Mouse (Mus musculus): ENCODE results near the gene Lrrc8d. TPM values are rescaled to one million over a fixed set of nuclear protein-coding genes. Genes with fewer than 3 reads are reported as not detected.

Gene Lrrc8d
- polyA plus RNA-seq, 1 experiment: 34.4 TPM

DNA sequence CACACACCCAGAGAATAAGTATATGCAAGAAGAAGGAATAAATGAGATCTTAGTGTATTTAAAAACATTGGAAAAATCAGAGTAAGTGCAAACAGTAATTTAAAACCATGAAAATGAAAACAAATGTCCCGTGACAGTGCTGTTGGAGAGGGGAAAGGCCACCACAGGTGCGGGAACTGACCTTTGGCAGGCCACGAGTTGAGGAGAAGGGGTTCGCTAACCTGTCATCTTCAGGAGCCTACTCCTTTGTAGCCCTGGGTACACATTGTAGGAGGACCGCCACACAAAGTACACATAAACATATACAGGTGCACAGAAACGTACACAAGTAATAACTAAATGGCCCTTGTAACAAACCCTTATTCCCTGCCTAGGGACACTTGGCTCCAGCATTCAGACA is 55.7 kb downstream of the Lrrc8d start:
- Histone ChIP-seq H3K4me1 (ENCODE audit: control insufficient read depth, insufficient read depth, low read length) (peaks cover 40% of the 10 kb centered on the region), H3K27me3 (replicated peaks; ENCODE audit: control insufficient read depth, insufficient read depth, low read length) (no peaks in the 10 kb centered on the region), H3K4me3 (ENCODE audit: insufficient read depth, low read depth, low read length) (no peak overlapping the region), H3K36me3 (ENCODE audit: control insufficient read depth, insufficient read depth, low read length) (no peaks in the 10 kb centered on the region), H3K27ac (ENCODE audit: insufficient read depth, low read depth, low read length) (peak overlapping the region; percentile 76)
- TF ChIP-seq CTCF (conservative IDR thresholded peaks at IDR 0.05; ENCODE audit: insufficient read depth, insufficient read length, low read depth, low read length) (no peak), POLR2A (IDR thresholded peaks at IDR 0.05; ENCODE audit: low read depth, low read length) (no peak)
- DNase-seq: peak; percentile 36
- WGBS: 47% methylated on average over 6 of the region's 6 CpGs

DNA sequence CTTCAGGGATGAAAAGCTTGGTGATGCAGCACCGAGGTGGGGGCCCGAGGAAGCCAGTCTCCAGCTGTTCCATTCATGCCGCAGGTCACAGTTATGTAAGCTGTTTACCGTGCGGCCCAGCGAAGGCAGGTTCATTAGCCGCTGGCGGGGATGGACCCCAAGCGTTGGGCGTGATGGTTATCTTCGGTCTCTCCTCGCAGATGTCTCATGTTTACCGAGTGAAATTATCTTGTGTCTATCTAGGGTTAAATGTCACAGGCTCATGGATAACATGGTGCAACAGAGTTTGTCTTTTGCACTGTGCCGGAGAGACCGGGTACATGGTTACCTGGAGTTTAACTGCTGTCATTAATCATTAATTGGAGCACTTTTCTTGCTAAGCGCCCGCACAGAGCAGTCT is 58.2 kb downstream of the Lrrc8d start:
- peak overlapping the region; percentile 97 for H3K27ac ChIP-seq (ENCODE audit: insufficient read depth, low read depth, low read length)
- no peaks in the 10 kb centered on the region for H3K27me3 ChIP-seq (replicated peaks; ENCODE audit: control insufficient read depth, insufficient read depth, low read length)
- 37% methylated on average over 17 of the region's 17 CpGs for WGBS
- no peaks in the 10 kb centered on the region for H3K36me3 ChIP-seq (ENCODE audit: control insufficient read depth, insufficient read depth, low read length)
- TF ChIP-seq POLR2A (IDR thresholded peaks at IDR 0.05; ENCODE audit: low read depth, low read length) (no peak), CTCF (conservative IDR thresholded peaks at IDR 0.05; ENCODE audit: insufficient read depth, insufficient read length, low read depth, low read length) (no peak)
- H3K4me1 ChIP-seq (ENCODE audit: control insufficient read depth, insufficient read depth, low read length): peaks cover 45% of the 10 kb centered on the region
- peak; percentile 83 for DNase-seq
- peak overlapping the region; percentile 23; the same call in 1 of the 2 replicates for H3K4me3 ChIP-seq (ENCODE audit: insufficient read depth, low read depth, low read length)

DNA sequence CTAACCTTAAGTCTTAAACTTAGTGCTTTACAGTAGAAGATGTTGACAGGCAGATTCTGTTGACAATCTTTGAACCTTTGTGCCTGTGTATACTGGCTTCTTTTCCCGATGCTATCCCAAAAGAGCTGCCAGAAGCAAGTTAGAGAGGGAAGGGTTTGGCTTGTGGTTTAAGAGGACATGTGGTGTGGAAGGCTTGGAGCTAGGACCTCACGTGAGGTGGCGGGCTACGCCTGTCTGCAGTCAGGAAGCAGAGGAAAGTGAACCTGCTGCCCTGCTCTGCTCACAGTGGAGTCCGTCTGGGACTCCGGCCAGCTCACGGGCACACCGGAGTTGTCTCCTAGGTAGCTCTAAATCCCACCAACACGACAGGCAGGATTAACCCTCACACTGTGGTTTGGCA is 59.1 kb downstream of the Lrrc8d start:
- DNase-seq: peak; percentile 89
- no peak overlapping the region for H3K4me3 ChIP-seq (ENCODE audit: insufficient read depth, low read depth, low read length)
- no peaks in the 10 kb centered on the region for H3K27me3 ChIP-seq (replicated peaks; ENCODE audit: control insufficient read depth, insufficient read depth, low read length)
- TF ChIP-seq POLR2A (IDR thresholded peaks at IDR 0.05; ENCODE audit: low read depth, low read length) (no peak), CTCF (conservative IDR thresholded peaks at IDR 0.05; ENCODE audit: insufficient read depth, insufficient read length, low read depth, low read length) (no peak)
- H3K4me1 ChIP-seq (ENCODE audit: control insufficient read depth, insufficient read depth, low read length): peaks cover 48% of the 10 kb centered on the region
- H3K36me3 ChIP-seq (ENCODE audit: control insufficient read depth, insufficient read depth, low read length): no peaks in the 10 kb centered on the region
- H3K27ac ChIP-seq (ENCODE audit: insufficient read depth, low read depth, low read length): peak overlapping the region; percentile 18; the same call in 1 of the 2 replicates
- 44% methylated on average over 9 of the region's 9 CpGs for WGBS

DNA sequence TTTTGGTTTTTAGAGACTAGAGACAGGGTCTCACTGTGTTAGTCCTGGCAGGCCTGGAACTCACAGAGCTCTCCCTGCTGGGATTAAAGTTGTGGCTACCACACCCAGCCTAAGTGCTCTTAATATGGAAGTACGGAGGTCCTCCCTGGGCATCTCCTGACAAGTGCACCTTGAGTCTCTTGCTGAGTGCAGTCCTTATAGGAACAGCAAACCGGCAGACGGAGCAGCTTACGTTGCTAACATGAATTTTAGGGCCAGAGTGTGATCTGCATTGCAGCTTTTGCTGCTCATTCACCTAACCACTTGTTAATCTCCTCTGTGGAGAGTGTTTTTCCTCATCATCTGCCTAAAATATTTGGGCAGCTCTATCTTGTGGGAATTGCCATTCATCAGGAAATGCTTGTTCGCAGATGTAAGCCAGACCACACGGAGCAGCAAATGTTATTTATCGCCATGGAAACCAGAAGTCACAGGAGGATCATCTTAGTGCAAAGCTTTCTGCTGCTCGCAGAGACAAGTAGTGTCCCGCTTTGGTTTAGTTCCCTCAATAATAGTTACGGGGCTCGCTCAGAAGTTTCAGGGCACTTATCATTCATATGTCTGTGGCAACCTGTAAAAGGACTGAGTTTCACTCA is 62.2 kb downstream of the Lrrc8d start:
- H3K4me1 ChIP-seq (ENCODE audit: control insufficient read depth, insufficient read depth, low read length): peaks cover 24% of the 10 kb centered on the region
- TF ChIP-seq POLR2A (IDR thresholded peaks at IDR 0.05; ENCODE audit: low read depth, low read length): no peak
- no peak for TF ChIP-seq CTCF (conservative IDR thresholded peaks at IDR 0.05; ENCODE audit: insufficient read depth, insufficient read length, low read depth, low read length)
- peak; percentile 36 for DNase-seq
- 55% methylated on average over 11 of the region's 11 CpGs for WGBS
- no peak overlapping the region; the same call in 1 of the 2 replicates for H3K27ac ChIP-seq (ENCODE audit: insufficient read depth, low read depth, low read length)
- no peaks in the 10 kb centered on the region for H3K27me3 ChIP-seq (replicated peaks; ENCODE audit: control insufficient read depth, insufficient read depth, low read length)
- H3K36me3 ChIP-seq (ENCODE audit: control insufficient read depth, insufficient read depth, low read length): no peaks in the 10 kb centered on the region; the same call in 1 of the 2 replicates
- H3K4me3 ChIP-seq (ENCODE audit: insufficient read depth, low read depth, low read length): no peak overlapping the region

DNA sequence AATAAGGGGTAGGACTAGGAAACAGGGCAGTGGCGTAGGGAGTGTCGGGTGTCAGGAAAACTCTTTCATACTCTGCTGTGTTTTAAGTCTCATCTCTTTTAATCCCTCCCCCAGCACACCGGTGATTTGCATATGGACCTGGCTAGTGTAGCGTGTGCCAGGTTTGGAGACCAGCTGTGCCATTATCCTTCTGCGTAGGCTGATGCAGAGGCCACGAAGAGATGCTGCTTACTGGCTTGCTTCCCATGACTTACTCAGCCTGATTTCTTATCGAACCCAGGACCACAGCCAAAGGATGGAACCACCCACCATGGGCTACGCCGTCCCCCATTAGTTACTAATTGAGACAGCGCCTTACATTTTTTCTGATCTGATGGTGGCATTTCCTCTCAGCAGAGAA is 64.6 kb downstream of the Lrrc8d start:
- Histone ChIP-seq H3K4me1 (ENCODE audit: control insufficient read depth, insufficient read depth, low read length) (peaks cover 8% of the 10 kb centered on the region; the same call in 1 of the 2 replicates), H3K27ac (ENCODE audit: insufficient read depth, low read depth, low read length) (no peak overlapping the region), H3K4me3 (ENCODE audit: insufficient read depth, low read depth, low read length) (no peak overlapping the region), H3K27me3 (replicated peaks; ENCODE audit: control insufficient read depth, insufficient read depth, low read length) (no peaks in the 10 kb centered on the region), H3K36me3 (ENCODE audit: control insufficient read depth, insufficient read depth, low read length) (no peaks in the 10 kb centered on the region; the same call in 1 of the 2 replicates)
- WGBS: 89% methylated on average over 10 of the region's 10 CpGs
- DNase-seq: no peak
- TF ChIP-seq CTCF (conservative IDR thresholded peaks at IDR 0.05; ENCODE audit: insufficient read depth, insufficient read length, low read depth, low read length) (no peak), POLR2A (IDR thresholded peaks at IDR 0.05; ENCODE audit: low read depth, low read length) (no peak)

DNA sequence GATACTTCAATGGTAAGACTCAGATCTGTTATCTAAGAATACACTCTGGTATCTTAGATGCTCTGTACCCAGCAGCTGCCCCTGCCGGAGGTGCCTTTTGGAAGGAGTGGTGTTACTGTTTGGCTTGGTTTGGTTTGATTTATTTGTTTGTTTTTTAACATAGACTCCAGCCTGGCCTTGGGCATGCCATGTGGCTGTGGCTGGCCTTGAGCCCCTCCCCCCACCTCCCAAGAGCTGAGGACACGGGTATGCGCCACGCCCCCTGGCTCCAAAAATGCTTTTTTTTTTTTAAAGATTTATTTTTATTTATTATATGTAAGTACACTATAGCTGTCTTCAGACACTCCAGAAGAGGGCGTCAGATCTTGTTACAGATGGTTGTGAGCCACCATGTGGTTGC is 65.6 kb downstream of the Lrrc8d start:
- TF ChIP-seq CTCF (conservative IDR thresholded peaks at IDR 0.05; ENCODE audit: insufficient read depth, insufficient read length, low read depth, low read length): no peak
- TF ChIP-seq POLR2A (IDR thresholded peaks at IDR 0.05; ENCODE audit: low read depth, low read length): no peak
- no peak overlapping the region for H3K27ac ChIP-seq (ENCODE audit: insufficient read depth, low read depth, low read length)
- H3K27me3 ChIP-seq (replicated peaks; ENCODE audit: control insufficient read depth, insufficient read depth, low read length): no peaks in the 10 kb centered on the region
- H3K4me1 ChIP-seq (ENCODE audit: control insufficient read depth, insufficient read depth, low read length): peaks cover 8% of the 10 kb centered on the region; the same call in 1 of the 2 replicates
- no peaks in the 10 kb centered on the region; the same call in 1 of the 2 replicates for H3K36me3 ChIP-seq (ENCODE audit: control insufficient read depth, insufficient read depth, low read length)
- DNase-seq: no peak
- 61% methylated on average over 4 of the region's 5 CpGs for WGBS
- H3K4me3 ChIP-seq (ENCODE audit: insufficient read depth, low read depth, low read length): no peak overlapping the region

DNA sequence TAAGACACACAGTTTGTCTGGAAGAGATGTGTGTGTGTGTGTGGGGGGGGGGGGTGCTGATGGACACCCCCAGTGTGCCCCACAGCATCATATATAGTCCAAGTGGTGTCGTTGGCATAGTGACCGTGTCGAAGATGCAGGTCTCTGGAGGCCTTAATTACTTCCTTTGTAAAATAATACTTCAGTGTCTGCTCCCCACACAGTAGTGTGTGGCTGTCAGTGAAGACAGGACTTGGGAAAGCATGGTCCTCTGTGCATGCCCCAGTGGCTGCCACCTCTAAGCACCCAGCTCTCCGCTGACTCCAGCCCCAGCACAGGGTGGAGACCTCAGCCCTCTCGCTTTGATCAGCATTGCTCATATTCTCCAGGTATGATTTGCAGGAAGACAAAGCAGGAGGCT is 76.6 kb downstream of the Lrrc8d start:
- 45% methylated on average over 5 of the region's 5 CpGs for WGBS
- peaks cover 19% of the 10 kb centered on the region for H3K4me1 ChIP-seq (ENCODE audit: control insufficient read depth, insufficient read depth, low read length)
- DNase-seq: no peak
- no peak overlapping the region for H3K4me3 ChIP-seq (ENCODE audit: insufficient read depth, low read depth, low read length)
- no peak overlapping the region for H3K27ac ChIP-seq (ENCODE audit: insufficient read depth, low read depth, low read length)
- no peaks in the 10 kb centered on the region for H3K36me3 ChIP-seq (ENCODE audit: control insufficient read depth, insufficient read depth, low read length)
- TF ChIP-seq CTCF (conservative IDR thresholded peaks at IDR 0.05; ENCODE audit: insufficient read depth, insufficient read length, low read depth, low read length) (no peak), POLR2A (IDR thresholded peaks at IDR 0.05; ENCODE audit: low read depth, low read length) (no peak)
- H3K27me3 ChIP-seq (replicated peaks; ENCODE audit: control insufficient read depth, insufficient read depth, low read length): no peaks in the 10 kb centered on the region
